Mouse (Mus musculus) left cerebral cortex, adult 11 months (tissue): ENCODE measurements around the gene Olfr418.
"Not testable (repeated sequence)": the region's sequence is repeated elsewhere in the genome, so short reads cannot be mapped to it uniquely, and the experiment has no call there.

Experiments
- DNase-seq: peaks from one replicate; pipeline ENCODE4 v3.0.0; 2022; ENCODE audit warnings: low spot score

The Olfr418 gene

GRCm38 (mm10) chr1:173265701-173266100, at the start of gene Olfr418:
Olfr418 (plus strand) TSS chr1:173266001.
- no peak for DNase-seq

GRCm38 (mm10) chr1:173216481-173216880, 49.3 kb upstream of the Olfr418 start:
- DNase-seq = no peak

GRCm38 (mm10) chr1:173227081-173227480, 38.7 kb upstream of the Olfr418 start, which contains the start of gene Fcer1a:
Fcer1a (minus strand) TSS chr1:173227214.
- no peak for DNase-seq

- DNase-seq = not testable (repeated sequence)
These were observed 28.8 kb upstream of the Olfr418 start for GRCm38 (mm10) chr1:173237004-173237403.

GRCm38 (mm10) chr1:173249888-173250287, 15.9 kb upstream of the Olfr418 start:
- no peak for DNase-seq

GRCm38 (mm10) chr1:173277677-173278076, 11.9 kb downstream of the Olfr418 start, which contains the start of gene Mptx2:
Mptx2 (minus strand) TSS chr1:173277777.
- DNase-seq = no peak

- not testable (repeated sequence) for DNase-seq
These were observed 37.0 kb downstream of the Olfr418 start for GRCm38 (mm10) chr1:173302795-173303194.

- DNase-seq = not testable (repeated sequence)
These were observed 47.8 kb downstream of the Olfr418 start for GRCm38 (mm10) chr1:173313535-173314050.

- no peak for DNase-seq
These were observed 49.9 kb downstream of the Olfr418 start for GRCm38 (mm10) chr1:173315725-173316124.

- DNase-seq = no peak
These were observed 52.2 kb downstream of the Olfr418 start for GRCm38 (mm10) chr1:173317925-173318477.

- no peak for DNase-seq
These were observed 55.9 kb downstream of the Olfr418 start for GRCm38 (mm10) chr1:173321593-173322248.

- no peak for DNase-seq
These were observed 56.4 kb downstream of the Olfr418 start for GRCm38 (mm10) chr1:173322249-173322627.
